Mouse (Mus musculus): ENCODE measurements around the gene H2al2a.
A peak's percentile ranks its signal among the peaks of the same experiment; 100 is the strongest.
"Not testable (repeated sequence)": the region's sequence is repeated elsewhere in the genome, so short reads cannot be mapped to it uniquely, and the experiment has no call there.

H2al2a gene

GRCm38 (mm10) chr2:17977645-17978044, 19.1 kb downstream of the H2al2a start:
- DNase-seq (ENCODE audit: inconsistent age in 2 of 2, low spot score in 1 of 2), result not testable (repeated sequence)

GRCm38 (mm10) chr2:17975601-17976327, 21.0 kb downstream of the H2al2a start:
- peak in 1 of 2 experiments; percentile 22 for DNase-seq (ENCODE audit: inconsistent age in 2 of 2, low spot score in 1 of 2)

GRCm38 (mm10) chr2:17973868-17974440, 22.8 kb downstream of the H2al2a start:
- no peak for DNase-seq (ENCODE audit: inconsistent age in 2 of 2, low spot score in 1 of 2)

- DNase-seq (ENCODE audit: inconsistent age in 2 of 2, low spot score in 1 of 2), result no peak
These were observed 23.5 kb downstream of the H2al2a start for GRCm38 (mm10) chr2:17973246-17973645.

- no peak for DNase-seq (ENCODE audit: inconsistent age in 2 of 2, low spot score in 1 of 2)
These were observed 23.9 kb downstream of the H2al2a start for GRCm38 (mm10) chr2:17972843-17973242.

GRCm38 (mm10) chr2:17971407-17971806, 25.4 kb downstream of the H2al2a start:
- DNase-seq (ENCODE audit: inconsistent age in 2 of 2, low spot score in 1 of 2), result no peak

GRCm38 (mm10) chr2:17970662-17971061, 26.1 kb downstream of the H2al2a start:
- DNase-seq (ENCODE audit: inconsistent age in 2 of 2, low spot score in 1 of 2), result no peak

GRCm38 (mm10) chr2:17970187-17970586, 26.6 kb downstream of the H2al2a start:
- no peak for DNase-seq (ENCODE audit: inconsistent age in 2 of 2, low spot score in 1 of 2)

GRCm38 (mm10) chr2:17968571-17968970, 28.2 kb downstream of the H2al2a start:
- DNase-seq (ENCODE audit: inconsistent age in 2 of 2, low spot score in 1 of 2), result no peak

- DNase-seq (ENCODE audit: inconsistent age in 2 of 2, low spot score in 1 of 2), result not testable (repeated sequence)
These were observed 28.7 kb downstream of the H2al2a start for GRCm38 (mm10) chr2:17968037-17968436.

GRCm38 (mm10) chr2:17959501-17959900, 37.3 kb downstream of the H2al2a start:
- DNase-seq (ENCODE audit: inconsistent age in 2 of 2, low spot score in 1 of 2), result peak in 1 of 2 experiments; percentile 25

GRCm38 (mm10) chr2:17946875-17947274, 49.9 kb downstream of the H2al2a start:
- DNase-seq (ENCODE audit: inconsistent age in 2 of 2, low spot score in 1 of 2), result no peak

Measured in adrenal gland, adult (tissue).